ENCODE assay signal across 9 mouse cellular contexts in the genomic region with DNA sequence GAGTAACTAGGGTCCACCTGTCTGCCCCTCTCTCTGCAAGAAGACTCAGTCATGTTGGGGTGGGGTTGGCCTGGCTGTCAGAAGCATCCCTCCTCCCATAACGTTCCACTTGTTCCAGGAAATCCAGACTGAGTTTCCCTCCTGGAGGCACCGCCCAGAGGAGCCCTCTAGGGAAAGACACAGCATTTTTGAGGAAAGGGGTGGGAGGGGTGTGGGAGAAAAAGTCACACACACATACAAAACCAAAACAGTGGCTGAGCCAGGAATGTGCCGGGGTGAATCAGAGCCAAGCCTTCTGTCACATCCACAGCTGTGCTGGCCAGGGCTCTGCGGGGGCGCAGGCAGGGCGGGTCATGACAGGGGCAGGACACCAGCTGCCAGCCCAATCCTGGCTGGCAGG. TPM values are rescaled to one million over a fixed set of nuclear protein-coding genes. Genes with fewer than 3 reads are reported as not detected.
DNase-seq lines count a peak whose midpoint lies in the region; ATAC-seq and TF ChIP-seq lines count a peak whose summit lies in the region.
"Had no signal": no experiment of that assay in that cellular context is flagged by ENCODE, and none has a peak within 500 bp of the region (broad histone marks: within the 10 kb centered on the region; RNA-seq: fewer than 3 reads in every experiment).

No protein-coding gene starts in this region.

- H3K4me2 ChIP-seq in intestine, postnatal 0 days (replicated peaks; ENCODE audit: low read depth): no peak overlapping the region

- WGBS in intestine, postnatal 0 days: 62% methylated on average over 6 of the region's 6 CpGs

- peak; percentile 74 to 80 for DNase-seq in adrenal gland, adult (ENCODE audit: inconsistent age in 2 of 2, low spot score in 1 of 2)
- no peak for DNase-seq in adrenal gland, postnatal 4 days (ENCODE audit: low spot score in 2 of 2)
- DNase-seq in gastrocnemius, adult 8-10 months (ENCODE audit: low spot score in 2 of 2): peak; percentile 77 to 82
- peak; percentile 88 for DNase-seq in lung, postnatal 36 days
- DNase-seq in thymus, adult 18-20 months: no peak

- no peak overlapping the region for H3K27ac ChIP-seq in intestine, postnatal 0 days (ENCODE audit: low read depth, low read length)
- H3K27ac ChIP-seq: liver, embryonic 14.5 days had no signal

- ATAC-seq in intestine, postnatal 0 days: 0 out of 2 replicates have a peak, but pooled peaks have one; percentile 10
- ATAC-seq in inflammation-experienced regulatory T-cells, adult 6 months: no peak

- H3K9ac ChIP-seq in intestine, postnatal 0 days (ENCODE audit: low read depth, low read length): no peak overlapping the region
- H3K9ac ChIP-seq: liver, embryonic 14.5 days had no signal

- H3K4me3 ChIP-seq in C2C12 (ENCODE audit: insufficient read depth, poor library complexity, severe bottlenecking): no peak overlapping the region
- no peak overlapping the region for H3K4me3 ChIP-seq in intestine, postnatal 0 days (ENCODE audit: low read depth, low read length)

- no peak overlapping the region for H3ac ChIP-seq in C2C12 (ENCODE audit: control insufficient read depth, insufficient read length, low read depth)

- no peak for TF ChIP-seq CTCF in C2C12 (IDR thresholded peaks at IDR 0.05; ENCODE audit: control insufficient read depth, insufficient read depth, insufficient read length)
- no peak for TF ChIP-seq CTCF in intestine, postnatal 0 days (IDR thresholded peaks at IDR 0.05; ENCODE audit: low read depth)

- H3K4me1 ChIP-seq in intestine, postnatal 0 days (replicated peaks; ENCODE audit: control insufficient read depth, insufficient read depth, low read length): no peaks in the 10 kb centered on the region

- H3K36me3 ChIP-seq in C2C12 (ENCODE audit: control insufficient read depth, insufficient read depth): no peaks in the 10 kb centered on the region
- no peaks in the 10 kb centered on the region for H3K36me3 ChIP-seq in intestine, postnatal 0 days (ENCODE audit: control insufficient read depth, insufficient read depth)

- H3K79me3 ChIP-seq in C2C12 (ENCODE audit: low read depth): no peaks in the 10 kb centered on the region

- H3K9me3 ChIP-seq in intestine, postnatal 0 days (ENCODE audit: control insufficient read depth): no peaks in the 10 kb centered on the region

- H3K79me2 ChIP-seq in C2C12 (ENCODE audit: control insufficient read depth, insufficient read depth): no peaks in the 10 kb centered on the region

- H3K27me3 ChIP-seq in C2C12 (ENCODE audit: control insufficient read depth, insufficient read depth, insufficient read length): no peaks in the 10 kb centered on the region
- H3K27me3 ChIP-seq in intestine, postnatal 0 days (replicated peaks; ENCODE audit: control insufficient read depth, insufficient read depth, low read length): no peaks in the 10 kb centered on the region

TF ChIP-seq in C2C12, 6 proteins besides CTCF, POLR2A, EP300 and RAD21:
- peak; percentile 89 for TF ChIP-seq MYOD1 (IDR thresholded peaks at IDR 0.05; ENCODE audit: control insufficient read depth, insufficient read length, low read depth)
- peak; percentile 53 for TF ChIP-seq MAX (IDR thresholded peaks at IDR 0.05)
- no peak for TF ChIP-seq FOSL1 (IDR thresholded peaks at IDR 0.05; ENCODE audit: insufficient read depth, low read length, poor library complexity, severe bottlenecking)

RNA-seq across cellular contexts. Expression of gene Tcf15, which starts 37.0 kb away (rescaled TPM):
- total RNA-seq in adrenal gland, postnatal 4 days (2021): 1 to 10 TPM; 7.7 to 9.3 TPM
- polyA plus RNA-seq in C2C12 (2012; fragmentation: generic; extraction: Trizol): not detected
- total RNA-seq in gastrocnemius, adult 8-10 months (2022): 10 to 100 TPM in 3 of 4 experiments, 1 to 10 TPM in 1; 7.4 to 14.4 (median 10.5) TPM
- polyA plus RNA-seq in intestine, postnatal 0 days (2015; fragmentation: Nextera tagmentation; extraction: Ambion mirVana): 3.2 and 4.5 TPM in 2 replicates
- not detected for polyA plus RNA-seq in inflammation-experienced regulatory T-cells, adult 6 months (2017; shearing (Covaris generic))

RNA-seq across cellular contexts. Expression of gene Csnk2a1, which starts 46.3 kb away (rescaled TPM):
- 100 to 1,000 TPM; 103 to 106 TPM for total RNA-seq in adrenal gland, postnatal 4 days (2021)
- 37.7 TPM for polyA plus RNA-seq in C2C12 (2012; fragmentation: generic; extraction: Trizol)
- total RNA-seq in gastrocnemius, adult 8-10 months (2022): 100 to 1,000 TPM in 2 of 4 experiments, 10 to 100 TPM in 2; 92.9 to 110 (median 100) TPM
- 74.7 and 83.2 TPM in 2 replicates for polyA plus RNA-seq in intestine, postnatal 0 days (2015; fragmentation: Nextera tagmentation; extraction: Ambion mirVana)
- polyA plus RNA-seq in inflammation-experienced regulatory T-cells, adult 6 months (2017; shearing (Covaris generic)): 10 to 100 TPM; 57.1 to 89.9 (median 83.2) TPM

Comparison
In these comparisons a context has a peak if more than half of its experiments do, and no peak if none do; other contexts are left out.
1. DNase-seq: peak in adrenal gland, adult (2 of 2), gastrocnemius, adult 8-10 months (2 of 2) and lung, postnatal 36 days (single experiment); none in adrenal gland, postnatal 4 days (0 of 2) and thymus, adult 18-20 months (0 of 2).